Mouse (Mus musculus): ENCODE measurements around the gene Utp20.
"Not testable (repeated sequence)": the region's sequence is repeated elsewhere in the genome, so short reads cannot be mapped to it uniquely, and the experiment has no call there.

GRCm38 (mm10) chr10:88783135-88783534 is 43.5 kb downstream of the Utp20 start:
- not testable (repeated sequence) for TF ChIP-seq EP300, CTCF (IDR thresholded peaks at IDR 0.05; ENCODE audit: low read depth)
